Mouse (Mus musculus): ENCODE results near the gene Slc50a1. TPM values are rescaled to one million over a fixed set of nuclear protein-coding genes. Genes with fewer than 3 reads are reported as not detected.

Gene Slc50a1
- total and polyA plus RNA-seq, 3 experiments, result 41.8 to 56.0 (median 50.9) TPM

DNA sequence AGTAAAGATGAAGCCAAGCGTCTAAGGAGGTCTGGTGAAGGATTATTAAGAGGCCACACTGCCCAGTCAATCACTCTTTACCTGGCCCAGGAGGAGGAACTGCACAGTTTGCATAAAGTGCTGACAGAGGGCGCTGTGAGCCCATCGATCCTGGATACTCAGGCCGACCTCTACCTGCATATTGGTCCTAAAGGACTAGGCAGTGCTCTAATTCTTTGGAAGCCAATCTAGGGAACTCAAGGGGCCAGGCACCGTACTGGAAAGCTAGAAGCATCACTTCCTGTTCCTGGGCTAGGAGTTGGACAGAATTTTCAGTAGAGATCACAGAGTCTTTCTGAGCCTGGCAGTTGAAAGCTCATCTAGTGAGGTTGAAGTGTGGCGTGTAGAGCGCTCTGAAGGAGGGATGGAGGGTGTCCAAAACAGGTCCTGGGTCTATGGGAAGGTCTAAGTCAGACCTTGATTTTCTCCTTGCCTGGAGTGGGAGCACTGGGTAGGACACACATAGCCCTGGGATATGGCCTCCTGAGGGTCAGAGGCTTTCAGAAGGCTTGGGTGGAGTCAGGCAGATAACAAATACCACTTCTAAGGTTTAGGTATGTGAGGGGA, 19.8 kb downstream of the Slc50a1 start (continued):
- TF ChIP-seq IRF4 (IDR thresholded peaks at IDR 0.05; ENCODE audit: low read depth, low read length), result 0 out of 2 replicates have a peak, but pooled peaks have one; percentile 62
- peak; percentile 80 for TF ChIP-seq POLR2AphosphoS2 (IDR thresholded peaks at IDR 0.05; ENCODE audit: low read depth, low read length)

DNA sequence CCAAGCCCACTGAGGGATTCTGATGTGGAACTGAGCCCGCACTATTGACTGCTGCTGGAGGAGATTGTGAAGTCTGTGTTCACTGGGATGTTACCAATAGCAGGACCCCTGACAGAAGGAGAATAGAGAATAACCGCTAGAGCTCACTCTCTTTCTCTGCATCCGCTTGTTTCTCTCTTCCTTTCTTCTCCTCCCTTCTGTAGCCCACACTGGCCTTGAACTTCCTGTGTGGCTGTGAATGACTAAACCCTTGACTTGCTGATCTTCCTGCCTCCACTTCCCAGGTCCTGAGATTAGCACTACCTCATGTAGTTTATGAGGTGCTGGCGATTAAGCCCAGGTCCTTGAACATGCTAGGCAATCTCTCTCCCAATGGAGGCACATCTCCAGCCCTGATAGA, 22.9 kb downstream of the Slc50a1 start:
- peak overlapping the region; percentile 75 to 84 (median 80) for H3K4me3 ChIP-seq (replicated peaks in 1 of 3; ENCODE audit: low read depth in 2 of 3, low read length in 2 of 3, poor library complexity in 1 of 3)
- no peak for DNase-seq (ENCODE audit: extremely low read depth)
- in situ Hi-C loops (cut with MboI; ENCODE audit: low pct_ligation_motif_present, low pct_unique_long_range_greater_than_20kb, low sequenced_read_pairs), result loop anchor here (5.0 kb wide), 1 partner anchor 50 kb away; no protein-coding TSS in a partner anchor
- no peaks in the 10 kb centered on the region for H3K9me3 ChIP-seq (replicated peaks; ENCODE audit: low read length)
- TF ChIP-seq RAD21 (IDR thresholded peaks at IDR 0.05; ENCODE audit: low read depth, low read length) (no peak), E2F4 (IDR thresholded peaks at IDR 0.05; ENCODE audit: insufficient replicate concordance, low read depth, low read length) (no peak), POLR2A (IDR thresholded peaks at IDR 0.05; ENCODE audit: low read depth, low read length) (peak; percentile 22)
- peak overlapping the region; percentile 90 for H3K9ac ChIP-seq (ENCODE audit: insufficient read depth, low read depth)
- peaks cover 10 to 78% of the 10 kb centered on the region in 2 experiments for H3K4me1 ChIP-seq (ENCODE audit: control insufficient read depth in 1 of 2, insufficient read depth in 2 of 2)
- H3K27ac ChIP-seq (ENCODE audit: insufficient read depth, low read depth), result peak overlapping the region; percentile 47
- peaks cover 17% of the 10 kb centered on the region for H3K79me2 ChIP-seq (replicated peaks; ENCODE audit: control insufficient read depth, extremely low read depth, insufficient read depth, poor library complexity, severe bottlenecking)
- no peaks in the 10 kb centered on the region for H3K27me3 ChIP-seq (replicated peaks)
- dilution Hi-C loops (cut with MboI; ENCODE audit: extremely low pct_ligation_motif_present, extremely low pct_unique_long_range_greater_than_20kb, low sequenced_read_pairs), result no loop called here
- peak overlapping the region; percentile 86 for H3K4me2 ChIP-seq (ENCODE audit: insufficient read depth, low read depth, poor library complexity, severe bottlenecking)
- peaks cover 14 to 27% of the 10 kb centered on the region in 2 experiments for H3K36me3 ChIP-seq (replicated peaks in 1 of 2; ENCODE audit: control insufficient read depth in 1 of 2, insufficient read depth in 1 of 2, low read length in 1 of 2)

GRCm38 (mm10) chr3:89246261-89247100, 23.9 kb downstream of the Slc50a1 start, which contains the start of gene Trim46:
Gene Trim46, minus strand, starts transcription at chr3:89246309.
- peaks cover 22 to 36% of the 10 kb centered on the region in 2 experiments for H3K36me3 ChIP-seq (replicated peaks in 1 of 2; ENCODE audit: control insufficient read depth in 1 of 2, insufficient read depth in 1 of 2, low read length in 1 of 2)
- peaks cover 10 to 72% of the 10 kb centered on the region in 2 experiments for H3K4me1 ChIP-seq (ENCODE audit: control insufficient read depth in 1 of 2, insufficient read depth in 2 of 2)
- in situ Hi-C loops (cut with MboI; ENCODE audit: low pct_ligation_motif_present, low pct_unique_long_range_greater_than_20kb, low sequenced_read_pairs) (loop anchor here (5.0 kb wide), 1 partner anchor 51 kb away; no protein-coding TSS in a partner anchor), dilution Hi-C loops (cut with MboI; ENCODE audit: extremely low pct_ligation_motif_present, extremely low pct_unique_long_range_greater_than_20kb, low sequenced_read_pairs) (no loop called here)
- H3K9ac ChIP-seq (ENCODE audit: insufficient read depth, low read depth), result peak within 1 kb of the TSS; percentile 90
- DNase-seq (ENCODE audit: extremely low read depth), result peak; percentile 94
- H3K27me3 ChIP-seq (replicated peaks), result no peaks in the 10 kb centered on the region
- H3K9me3 ChIP-seq (replicated peaks; ENCODE audit: low read length), result no peaks in the 10 kb centered on the region
- peak within 1 kb of the TSS; percentile 48 for H3K27ac ChIP-seq (ENCODE audit: insufficient read depth, low read depth)
- peak within 1 kb of the TSS; percentile 75 to 84 (median 80) for H3K4me3 ChIP-seq (replicated peaks in 1 of 3; ENCODE audit: low read depth in 2 of 3, low read length in 2 of 3, poor library complexity in 1 of 3)
- peak within 1 kb of the TSS; percentile 87 for H3K4me2 ChIP-seq (ENCODE audit: insufficient read depth, low read depth, poor library complexity, severe bottlenecking)
- peaks cover 17% of the 10 kb centered on the region for H3K79me2 ChIP-seq (replicated peaks; ENCODE audit: control insufficient read depth, extremely low read depth, insufficient read depth, poor library complexity, severe bottlenecking)
- TF ChIP-seq ETS1 (conservative IDR thresholded peaks at IDR 0.05; ENCODE audit: low read depth, low read length), result no peak
- no peak for TF ChIP-seq USF2 (conservative IDR thresholded peaks at IDR 0.05; ENCODE audit: low read depth, low read length)
- no peak for TF ChIP-seq ZC3H11A (IDR thresholded peaks at IDR 0.05; ENCODE audit: low read depth, low read length)
- peak; percentile 88; the same call in 1 of the 2 replicates for TF ChIP-seq MXI1 (IDR thresholded peaks at IDR 0.05; ENCODE audit: low read depth, low read length)
- TF ChIP-seq SMC3 (IDR thresholded peaks at IDR 0.05; ENCODE audit: low read depth, low read length), result peak; percentile 60
- TF ChIP-seq ELF1 (IDR thresholded peaks at IDR 0.05; ENCODE audit: low read depth, low read length), result peak; percentile 81
- no peak for TF ChIP-seq PAX5 (IDR thresholded peaks at IDR 0.05; ENCODE audit: low read length)
- peak; percentile 64; the same call in 1 of the 2 replicates for TF ChIP-seq ZMIZ1 (IDR thresholded peaks at IDR 0.05; ENCODE audit: low read depth, low read length)
- peak; percentile 77 for TF ChIP-seq TCF12 (IDR thresholded peaks at IDR 0.05; ENCODE audit: low read depth, low read length)
- TF ChIP-seq ZKSCAN1 (IDR thresholded peaks at IDR 0.05; ENCODE audit: borderline replicate concordance, low read depth, low read length), result no peak
- TF ChIP-seq POLR2AphosphoS2 (IDR thresholded peaks at IDR 0.05; ENCODE audit: low read depth, low read length), result no peak; the same call in 1 of the 2 replicates
- TF ChIP-seq RAD21 (IDR thresholded peaks at IDR 0.05; ENCODE audit: low read depth, low read length), result peak; percentile 56
- peak; percentile 87 for TF ChIP-seq NRF1 (IDR thresholded peaks at IDR 0.05; ENCODE audit: low read depth, low read length)
- TF ChIP-seq GABPA (IDR thresholded peaks at IDR 0.05; ENCODE audit: insufficient replicate concordance, low read depth, low read length), result peak; percentile 20; the same call in 1 of the 2 replicates
- no peak for TF ChIP-seq RCOR1 (conservative IDR thresholded peaks at IDR 0.05; ENCODE audit: low read depth, low read length)
- TF ChIP-seq KAT2A (IDR thresholded peaks at IDR 0.05; ENCODE audit: insufficient replicate concordance, low read length), result peak; percentile 64; the same call in 1 of the 2 replicates
- no peak for TF ChIP-seq MAFK (IDR thresholded peaks at IDR 0.05; ENCODE audit: insufficient replicate concordance, low read length)
- TF ChIP-seq TBP (conservative IDR thresholded peaks at IDR 0.05; ENCODE audit: low read depth, low read length), result peak; percentile 64
- no peak; the same call in 1 of the 2 replicates for TF ChIP-seq IRF4 (IDR thresholded peaks at IDR 0.05; ENCODE audit: low read depth, low read length)
- TF ChIP-seq POLR2A (IDR thresholded peaks at IDR 0.05; ENCODE audit: low read depth, low read length), result peak; percentile 87
- peak; percentile 79 for TF ChIP-seq NELFE (IDR thresholded peaks at IDR 0.05; ENCODE audit: low read depth, low read length)
- peak; percentile 60; the same call in 1 of the 2 replicates for TF ChIP-seq UBTF (IDR thresholded peaks at IDR 0.05; ENCODE audit: low read depth, low read length)
- TF ChIP-seq EP300 (IDR thresholded peaks at IDR 0.05; ENCODE audit: low read length), result no peak
- TF ChIP-seq MAZ (IDR thresholded peaks at IDR 0.05; ENCODE audit: low read depth, low read length), result no peak
- TF ChIP-seq CTCF (conservative IDR thresholded peaks at IDR 0.05 in 1 of 2, IDR thresholded peaks at IDR 0.05 in 1 of 2; ENCODE audit: low read depth in 2 of 2, low read length in 2 of 2), result peak; percentile 78 to 92

All from CH12.LX (cell line).